Mouse (Mus musculus) gonadal fat pad, adult 2 months (tissue): ENCODE data around the gene Fam173a. TPM values are rescaled to one million over a fixed set of nuclear protein-coding genes. Genes with fewer than 3 reads are reported as not detected.
"Not testable (repeated sequence)": the region's sequence is repeated elsewhere in the genome, so short reads cannot be mapped to it uniquely, and the experiment has no call there.

Source experiments
- DNase-seq: peaks from one replicate; pipeline ENCODE4 v3.0.0-alpha.2; 2012; ENCODE audit warnings: low read depth
- polyA plus RNA-seq: library from polyadenylated mRNA; depleted of rRNA; stranded (reverse); fragments of >200 nt; gene quantifications from 2 replicates; pipeline ENCODE4 v1.2.3, GENCODE M21; 2012

Fam173a gene
- polyA plus RNA-seq, 1 experiment, result 133 TPM

GRCm38 (mm10) chr17:25828712-25829557, 36.2 kb upstream of the Fam173a start, which contains the start of gene Jmjd8:
Jmjd8 (plus strand) TSS chr17:25828867.
- no peak for DNase-seq

- DNase-seq, result no peak
Observed at GRCm38 (mm10) chr17:25828223-25828594, 35.5 kb upstream of the Fam173a start.

- DNase-seq, result no peak
Observed at GRCm38 (mm10) chr17:25827546-25828222, 35.0 kb upstream of the Fam173a start.

DNA sequence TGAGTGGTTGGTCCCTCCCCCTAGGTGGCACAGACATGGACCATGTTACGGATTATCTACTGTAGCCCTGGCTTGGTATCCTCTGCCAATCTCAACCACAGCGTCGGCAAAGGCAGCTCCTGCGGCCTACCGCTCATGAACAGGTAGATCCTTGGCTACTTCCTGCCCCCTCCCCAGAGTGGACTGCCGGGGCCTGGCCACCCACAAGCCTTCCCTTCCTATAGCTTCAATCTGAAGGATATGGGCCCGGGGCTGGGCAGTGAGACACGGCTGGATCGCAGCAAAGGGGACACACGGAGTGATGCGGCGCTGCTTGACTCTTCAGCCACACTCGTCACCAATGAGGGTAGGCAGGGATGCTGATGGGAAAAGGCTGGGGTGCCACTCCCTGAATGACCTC, 34.3 kb upstream of the Fam173a start:
- no peak for DNase-seq

GRCm38 (mm10) chr17:25825984-25826570, 33.4 kb upstream of the Fam173a start:
- no peak for DNase-seq

DNA sequence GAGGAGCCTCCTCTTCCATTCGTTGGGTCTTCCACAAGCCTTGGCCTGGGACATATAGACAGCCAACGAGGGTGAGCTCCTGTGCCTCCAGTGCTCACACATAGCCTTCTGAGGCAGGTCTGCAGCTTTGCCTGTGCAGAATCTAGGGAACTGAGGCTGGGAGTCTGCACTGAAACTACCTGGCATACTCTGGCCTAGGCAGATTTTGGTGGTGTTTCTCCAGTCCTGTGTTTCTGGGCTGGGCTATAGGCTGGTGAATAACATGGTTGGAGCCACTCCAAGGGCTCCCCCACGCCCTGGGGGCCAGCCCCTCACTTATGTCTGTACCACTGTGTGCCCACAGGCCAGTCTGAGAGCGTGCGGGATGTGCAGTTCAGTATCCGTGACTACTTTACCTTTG, 32.6 kb upstream of the Fam173a start:
- no peak for DNase-seq

DNA sequence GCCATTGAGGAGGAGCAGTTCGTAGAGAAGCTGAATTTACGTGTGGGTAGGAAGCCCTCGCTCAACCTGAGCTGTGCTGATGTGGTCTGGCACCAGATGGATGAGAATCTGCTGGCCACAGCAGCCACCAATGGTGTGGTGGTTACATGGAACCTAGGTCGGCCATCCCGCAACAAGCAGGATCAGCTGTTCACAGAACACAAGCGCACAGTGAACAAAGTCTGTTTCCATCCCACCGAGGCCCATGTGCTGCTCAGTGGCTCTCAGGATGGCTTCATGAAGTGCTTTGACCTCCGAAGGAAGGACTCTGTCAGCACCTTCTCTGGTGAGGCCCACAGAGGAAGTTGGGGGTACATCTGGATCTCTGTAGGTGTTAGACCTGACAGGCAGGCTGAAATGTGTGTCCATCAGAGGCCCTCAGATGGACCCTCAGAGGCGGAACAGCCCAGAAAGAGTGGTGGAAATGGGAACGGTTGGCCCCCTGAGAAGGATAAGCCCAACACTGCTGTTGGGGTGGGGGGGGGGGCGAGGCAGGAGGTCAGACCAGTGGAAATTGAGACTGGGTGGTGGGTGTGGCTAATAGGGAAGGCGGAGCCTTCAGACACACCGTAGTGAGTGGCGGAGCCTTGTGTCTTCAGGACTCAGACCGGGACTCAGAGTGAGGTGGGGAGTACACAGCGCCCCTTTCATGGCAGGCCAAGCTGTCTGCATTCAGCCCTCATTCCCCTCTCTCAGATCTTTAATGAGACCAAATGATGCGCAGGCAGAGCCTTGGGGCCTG, 31.9 kb upstream of the Fam173a start:
- DNase-seq, result no peak

DNA sequence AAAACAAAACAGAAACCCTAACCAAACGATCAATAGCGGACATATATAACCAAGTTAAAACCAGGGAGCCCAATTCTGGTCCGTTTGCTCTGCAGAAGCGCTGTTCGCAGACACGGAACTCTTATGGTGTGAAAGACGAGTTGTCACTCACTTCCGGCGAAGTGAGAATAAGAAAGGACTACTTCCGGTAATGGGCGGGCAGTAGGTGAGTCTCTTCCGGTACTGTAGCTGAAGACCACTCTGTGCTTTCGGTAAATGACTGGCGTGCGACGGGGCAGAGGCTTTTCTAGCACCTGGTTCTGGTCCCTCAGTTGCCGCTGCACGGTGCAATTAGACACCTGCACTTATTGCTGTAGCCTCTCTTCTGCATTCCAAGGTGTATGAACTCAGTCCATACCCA, 30.8 kb upstream of the Fam173a start, which contains the start of gene Wdr24:
Gene Wdr24, plus strand, starts transcription at position 176 of the 400 bp plus-strand sequence.
- no peak for DNase-seq

DNA sequence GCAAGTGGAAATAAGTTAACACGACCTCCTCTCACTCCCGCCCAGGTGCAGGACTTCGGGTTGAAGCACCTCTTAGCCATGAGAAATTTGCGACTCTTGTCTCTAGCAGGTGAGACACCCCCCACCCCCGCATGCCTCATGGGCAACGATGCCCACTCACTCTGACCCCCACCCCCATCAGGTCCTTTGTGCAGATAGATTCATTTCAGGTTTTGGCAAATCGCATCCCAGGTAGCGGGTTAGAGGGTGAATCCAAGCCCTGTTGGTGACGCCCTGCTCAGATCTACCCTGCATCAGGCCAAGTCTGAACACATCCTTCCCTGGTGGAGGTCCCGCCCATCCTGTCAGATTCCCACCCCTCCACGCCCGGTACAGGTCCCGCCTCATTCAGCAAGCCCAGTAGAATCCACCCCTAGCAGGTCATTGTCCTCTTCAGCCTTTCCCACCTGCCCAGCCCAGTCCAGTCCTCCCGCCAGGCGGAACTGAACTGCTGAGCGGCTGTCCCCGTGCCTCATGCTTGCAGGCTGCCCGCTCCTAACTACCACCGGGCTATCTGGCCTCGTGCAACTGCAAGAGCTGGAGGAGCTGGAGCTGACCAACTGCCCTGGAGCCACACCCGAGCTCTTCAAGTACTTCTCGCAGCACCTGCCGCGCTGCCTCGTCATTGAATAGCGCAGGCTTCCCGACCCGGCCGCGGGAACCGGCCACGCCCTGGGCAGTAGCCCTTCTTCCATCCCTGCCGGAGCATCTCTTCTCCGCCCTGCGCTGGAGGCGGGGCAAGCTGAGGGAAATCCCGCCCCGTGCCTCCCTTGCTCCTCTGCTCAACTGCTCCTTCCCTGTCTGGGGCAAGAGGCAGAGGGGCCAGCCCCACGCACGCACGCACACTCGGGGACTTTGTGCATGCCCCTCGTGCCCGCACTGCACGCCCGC, 26.4 kb upstream of the Fam173a start:
- no peak for DNase-seq

DNA sequence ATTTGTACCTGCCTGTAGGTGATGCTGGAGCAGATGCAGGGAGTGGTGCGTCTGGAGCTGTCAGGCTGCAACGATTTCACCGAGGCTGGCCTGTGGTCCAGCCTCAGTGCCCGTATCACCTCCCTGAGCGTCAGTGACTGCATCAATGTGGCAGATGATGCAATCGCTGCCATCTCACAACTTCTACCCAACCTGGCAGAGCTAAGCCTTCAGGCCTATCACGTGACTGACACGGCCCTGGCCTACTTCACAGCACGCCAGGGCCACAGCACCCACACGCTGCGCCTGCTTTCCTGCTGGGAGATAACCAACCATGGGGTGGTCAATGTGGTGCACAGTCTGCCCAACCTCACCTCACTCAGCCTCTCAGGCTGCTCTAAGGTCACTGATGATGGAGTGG, 25.0 kb upstream of the Fam173a start:
- no peak for DNase-seq

DNA sequence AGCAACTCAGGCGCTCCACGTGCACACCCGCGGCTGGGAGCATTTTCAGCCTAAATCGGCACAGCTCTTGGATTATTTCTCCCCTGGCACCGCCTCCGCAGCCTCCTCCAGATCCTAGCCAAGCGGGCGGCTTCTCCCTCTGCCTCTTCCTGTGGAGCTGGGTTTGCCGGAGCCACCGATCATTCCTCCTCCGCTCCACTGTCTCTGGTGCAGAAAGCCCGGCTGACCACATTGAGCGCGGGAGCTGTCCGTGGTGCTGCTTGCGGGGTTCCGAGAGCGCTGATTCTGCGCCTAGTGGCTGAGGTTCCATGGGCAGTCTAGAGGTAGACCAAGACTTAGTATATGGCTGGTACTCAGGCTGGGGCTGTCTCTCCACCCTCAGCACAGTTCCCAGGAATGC, 20.8 kb upstream of the Fam173a start:
- DNase-seq, result no peak

GRCm38 (mm10) chr17:25810890-25811289, 18.2 kb upstream of the Fam173a start:
- no peak for DNase-seq

GRCm38 (mm10) chr17:25809606-25810340, 17.1 kb upstream of the Fam173a start:
- no peak for DNase-seq

- DNase-seq, result no peak
Observed at GRCm38 (mm10) chr17:25808789-25809605, 16.3 kb upstream of the Fam173a start, which contains the start of gene Fbxl16. Fbxl16 (plus strand) TSS chr17:25809085.

GRCm38 (mm10) chr17:25808028-25808427, 15.3 kb upstream of the Fam173a start:
- DNase-seq, result no peak

DNA sequence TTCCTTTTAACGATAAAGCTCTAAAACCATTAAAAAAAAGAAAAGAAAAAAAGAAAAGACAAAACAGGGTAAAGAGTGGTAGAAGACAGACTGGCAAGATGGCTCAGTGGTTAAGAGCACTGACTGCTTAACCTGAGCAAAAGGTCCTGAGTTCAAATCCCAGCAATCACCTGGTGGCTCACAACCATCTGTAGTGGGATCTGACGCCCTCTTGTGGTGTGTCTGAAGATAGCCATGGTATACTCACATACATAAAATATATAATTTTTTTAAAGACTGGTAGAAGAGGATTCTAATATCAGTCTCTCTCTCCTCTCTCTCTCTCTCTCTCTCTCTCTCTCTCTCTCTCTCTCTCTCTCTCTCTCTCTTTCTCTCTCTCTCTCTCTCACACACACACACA, 14.8 kb upstream of the Fam173a start:
- not testable (repeated sequence) for DNase-seq

GRCm38 (mm10) chr17:25806507-25806906, 13.8 kb upstream of the Fam173a start:
- no peak for DNase-seq

- no peak for DNase-seq
Observed at GRCm38 (mm10) chr17:25802825-25803517, 10.3 kb upstream of the Fam173a start.
